Mouse (Mus musculus): ENCODE results near the gene Pold1. TPM values are rescaled to one million over a fixed set of nuclear protein-coding genes. Genes with fewer than 3 reads are reported as not detected.

Pold1 gene
- polyA plus RNA-seq, 1 experiment from 2014 or later = 19.4 TPM

- Histone ChIP-seq H3K4me1 (ENCODE audit: control insufficient read depth, insufficient read depth, low read length) (no peaks in the 10 kb centered on the region), H3K9ac (ENCODE audit: low read depth, low read length) (no peak overlapping the region), H3K4me3 (ENCODE audit: low read depth, low read length) (no peak overlapping the region), H3K4me2 (ENCODE audit: low read length) (no peak overlapping the region), H3K36me3 (ENCODE audit: control insufficient read depth, insufficient read depth, low read length) (peaks cover 4% of the 10 kb centered on the region; the same call in 1 of the 2 replicates), H3K9me3 (replicated peaks; ENCODE audit: control insufficient read depth, low read length, poor library complexity, severe bottlenecking) (no peaks in the 10 kb centered on the region), H3K27me3 (ENCODE audit: control insufficient read depth, insufficient read depth, low read depth, low read length) (no peaks in the 10 kb centered on the region), H3K27ac (ENCODE audit: low read length) (no peak overlapping the region)
- no peak for ATAC-seq
- WGBS = 92% methylated on average over 19 of the region's 19 CpGs
Measured at GRCm38 (mm10) chr7:44534656-44535441, 13.8 kb downstream of the Pold1 start.

- H3K4me2 ChIP-seq (ENCODE audit: low read length) = no peak overlapping the region
- H3K36me3 ChIP-seq (ENCODE audit: control insufficient read depth, insufficient read depth, low read length) = peaks cover 4% of the 10 kb centered on the region; the same call in 1 of the 2 replicates
- ATAC-seq = no peak
- no peak overlapping the region for H3K4me3 ChIP-seq (ENCODE audit: low read depth, low read length)
- no peaks in the 10 kb centered on the region for H3K27me3 ChIP-seq (ENCODE audit: control insufficient read depth, insufficient read depth, low read depth, low read length)
- 95% methylated on average over 13 of the region's 13 CpGs for WGBS
- no peak overlapping the region for H3K9ac ChIP-seq (ENCODE audit: low read depth, low read length)
- no peaks in the 10 kb centered on the region for H3K4me1 ChIP-seq (ENCODE audit: control insufficient read depth, insufficient read depth, low read length)
- H3K9me3 ChIP-seq (replicated peaks; ENCODE audit: control insufficient read depth, low read length, poor library complexity, severe bottlenecking) = no peaks in the 10 kb centered on the region
- no peak overlapping the region for H3K27ac ChIP-seq (ENCODE audit: low read length)
Measured at GRCm38 (mm10) chr7:44534242-44534641, 14.4 kb downstream of the Pold1 start.

GRCm38 (mm10) chr7:44533746-44534045 is 15.0 kb downstream of the Pold1 start:
- WGBS = 80% methylated on average over 12 of the region's 12 CpGs
- Histone ChIP-seq H3K9ac (ENCODE audit: low read depth, low read length) (no peak overlapping the region), H3K4me1 (ENCODE audit: control insufficient read depth, insufficient read depth, low read length) (no peaks in the 10 kb centered on the region), H3K9me3 (replicated peaks; ENCODE audit: control insufficient read depth, low read length, poor library complexity, severe bottlenecking) (no peaks in the 10 kb centered on the region), H3K27me3 (ENCODE audit: control insufficient read depth, insufficient read depth, low read depth, low read length) (peaks cover 3% of the 10 kb centered on the region; the same call in 1 of the 2 replicates), H3K27ac (ENCODE audit: low read length) (no peak overlapping the region), H3K36me3 (ENCODE audit: control insufficient read depth, insufficient read depth, low read length) (peaks cover 4% of the 10 kb centered on the region; the same call in 1 of the 2 replicates), H3K4me2 (ENCODE audit: low read length) (no peak overlapping the region), H3K4me3 (ENCODE audit: low read depth, low read length) (no peak overlapping the region)
- ATAC-seq = no peak

- peaks cover under 1% of the 10 kb centered on the region; the same call in 1 of the 2 replicates for H3K36me3 ChIP-seq (ENCODE audit: control insufficient read depth, insufficient read depth, low read length)
- no peaks in the 10 kb centered on the region for H3K9me3 ChIP-seq (replicated peaks; ENCODE audit: control insufficient read depth, low read length, poor library complexity, severe bottlenecking)
Measured at GRCm38 (mm10) chr7:44532918-44533745, 15.5 kb downstream of the Pold1 start.

GRCm38 (mm10) chr7:44531946-44532732 is 16.5 kb downstream of the Pold1 start, which contains the start of gene Spib:
Gene Spib (minus strand): TSS chr7:44532071.
- 93% methylated on average over 4 of the region's 4 CpGs for WGBS
- Histone ChIP-seq H3K9ac (ENCODE audit: low read depth, low read length) (no peak within 1 kb of the TSS), H3K27ac (ENCODE audit: low read length) (no peak within 1 kb of the TSS), H3K4me1 (ENCODE audit: control insufficient read depth, insufficient read depth, low read length) (no peaks in the 10 kb centered on the region), H3K36me3 (ENCODE audit: control insufficient read depth, insufficient read depth, low read length) (no peaks in the 10 kb centered on the region), H3K9me3 (replicated peaks; ENCODE audit: control insufficient read depth, low read length, poor library complexity, severe bottlenecking) (no peaks in the 10 kb centered on the region), H3K27me3 (ENCODE audit: control insufficient read depth, insufficient read depth, low read depth, low read length) (peaks cover 5% of the 10 kb centered on the region; the same call in 1 of the 2 replicates), H3K4me3 (ENCODE audit: low read depth, low read length) (no peak within 1 kb of the TSS), H3K4me2 (ENCODE audit: low read length) (no peak within 1 kb of the TSS)
- ATAC-seq = no peak

More at GRCm38 (mm10) chr7:44532918-44533745, 15.5 kb downstream of the Pold1 start:
- H3K27ac ChIP-seq (ENCODE audit: low read length) = no peak overlapping the region
- no peak overlapping the region for H3K9ac ChIP-seq (ENCODE audit: low read depth, low read length)
- H3K4me2 ChIP-seq (ENCODE audit: low read length) = no peak overlapping the region
- no peaks in the 10 kb centered on the region for H3K4me1 ChIP-seq (ENCODE audit: control insufficient read depth, insufficient read depth, low read length)
- WGBS = 87% methylated on average over 29 of the region's 29 CpGs
- ATAC-seq = no peak
- peaks cover 5% of the 10 kb centered on the region; the same call in 1 of the 2 replicates for H3K27me3 ChIP-seq (ENCODE audit: control insufficient read depth, insufficient read depth, low read depth, low read length)
- H3K4me3 ChIP-seq (ENCODE audit: low read depth, low read length) = no peak overlapping the region

- no peak for ATAC-seq
Measured at GRCm38 (mm10) chr7:44531207-44531606, 17.4 kb downstream of the Pold1 start.

GRCm38 (mm10) chr7:44530507-44530906 is 18.1 kb downstream of the Pold1 start:
- WGBS = 78% methylated on average over 3 of the region's 3 CpGs
- ATAC-seq = no peak
- Histone ChIP-seq H3K4me2 (ENCODE audit: low read length) (no peak overlapping the region), H3K36me3 (ENCODE audit: control insufficient read depth, insufficient read depth, low read length) (no peaks in the 10 kb centered on the region), H3K4me1 (ENCODE audit: control insufficient read depth, insufficient read depth, low read length) (no peaks in the 10 kb centered on the region), H3K9me3 (replicated peaks; ENCODE audit: control insufficient read depth, low read length, poor library complexity, severe bottlenecking) (no peaks in the 10 kb centered on the region), H3K9ac (ENCODE audit: low read depth, low read length) (no peak overlapping the region), H3K27ac (ENCODE audit: low read length) (no peak overlapping the region), H3K4me3 (ENCODE audit: low read depth, low read length) (no peak overlapping the region), H3K27me3 (ENCODE audit: control insufficient read depth, insufficient read depth, low read depth, low read length) (peaks cover 9% of the 10 kb centered on the region; the same call in 1 of the 2 replicates)

More at GRCm38 (mm10) chr7:44531207-44531606, 17.4 kb downstream of the Pold1 start:
- H3K9me3 ChIP-seq (replicated peaks; ENCODE audit: control insufficient read depth, low read length, poor library complexity, severe bottlenecking) = no peaks in the 10 kb centered on the region
- WGBS = 77% methylated on average over 5 of the region's 5 CpGs
- H3K4me2 ChIP-seq (ENCODE audit: low read length) = no peak overlapping the region
- no peak overlapping the region for H3K9ac ChIP-seq (ENCODE audit: low read depth, low read length)
- H3K4me3 ChIP-seq (ENCODE audit: low read depth, low read length) = no peak overlapping the region
- H3K27me3 ChIP-seq (ENCODE audit: control insufficient read depth, insufficient read depth, low read depth, low read length) = peaks cover 7% of the 10 kb centered on the region; the same call in 1 of the 2 replicates
- H3K36me3 ChIP-seq (ENCODE audit: control insufficient read depth, insufficient read depth, low read length) = no peaks in the 10 kb centered on the region
- H3K27ac ChIP-seq (ENCODE audit: low read length) = no peak overlapping the region
- no peaks in the 10 kb centered on the region for H3K4me1 ChIP-seq (ENCODE audit: control insufficient read depth, insufficient read depth, low read length)

GRCm38 (mm10) chr7:44529518-44529917 is 19.1 kb downstream of the Pold1 start:
- Histone ChIP-seq H3K9ac (ENCODE audit: low read depth, low read length) (no peak overlapping the region), H3K27me3 (ENCODE audit: control insufficient read depth, insufficient read depth, low read depth, low read length) (peaks cover 9% of the 10 kb centered on the region; the same call in 1 of the 2 replicates), H3K4me2 (ENCODE audit: low read length) (no peak overlapping the region), H3K9me3 (replicated peaks; ENCODE audit: control insufficient read depth, low read length, poor library complexity, severe bottlenecking) (no peaks in the 10 kb centered on the region), H3K4me3 (ENCODE audit: low read depth, low read length) (no peak overlapping the region), H3K36me3 (ENCODE audit: control insufficient read depth, insufficient read depth, low read length) (no peaks in the 10 kb centered on the region), H3K4me1 (ENCODE audit: control insufficient read depth, insufficient read depth, low read length) (no peaks in the 10 kb centered on the region), H3K27ac (ENCODE audit: low read length) (no peak overlapping the region)
- ATAC-seq = no peak
- 64% methylated on average over 5 of the region's 5 CpGs for WGBS
